8 mouse cellular contexts compared by ENCODE assay signal in the genomic region with DNA sequence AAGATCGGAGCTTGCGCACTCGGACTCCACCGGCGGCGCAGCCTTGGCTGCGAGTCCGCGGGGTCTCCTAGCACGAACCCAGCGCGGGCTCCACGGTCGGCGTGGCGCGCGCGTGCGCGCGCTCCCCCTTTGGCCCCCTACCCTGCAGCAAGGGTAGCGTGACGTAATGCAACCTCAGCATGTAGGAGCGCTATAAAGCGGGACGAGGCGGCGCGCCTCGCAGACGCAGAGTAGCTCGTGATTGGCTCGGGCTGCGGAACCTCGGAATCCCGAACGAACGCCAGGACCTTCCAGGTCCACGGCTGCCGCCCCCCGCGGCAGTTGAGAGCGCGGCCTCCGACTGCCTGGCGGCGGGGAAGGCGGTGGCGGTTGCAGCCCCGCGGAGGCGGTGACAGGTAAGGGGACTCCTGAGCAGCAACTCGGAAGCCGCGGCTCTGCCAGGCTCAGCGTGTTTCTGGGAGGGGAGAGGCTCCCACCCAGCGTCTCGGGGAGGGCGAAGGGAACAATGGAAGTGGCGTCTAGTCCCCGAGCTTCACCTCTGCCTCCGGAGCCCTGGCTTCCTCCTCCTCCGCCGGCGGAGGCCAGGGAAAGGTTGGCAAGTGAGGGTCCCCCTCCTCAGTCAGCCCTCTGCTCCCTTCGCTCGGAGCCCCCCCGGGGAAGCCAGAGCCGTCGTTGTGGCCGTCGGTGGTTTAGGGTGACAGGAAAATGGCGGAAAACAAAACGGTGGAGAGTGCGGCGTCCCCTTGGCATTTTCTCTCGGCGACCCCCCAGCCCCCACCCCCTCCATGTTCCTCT. TPM values are rescaled to one million over a fixed set of nuclear protein-coding genes. Genes with fewer than 3 reads are reported as not detected.
DNase-seq lines count a peak whose midpoint lies in the region; ATAC-seq and TF ChIP-seq lines count a peak whose summit lies in the region.

A gene (plus strand): TSS at position 16 of the 795 bp plus-strand sequence.

- no peaks in the 10 kb centered on the region for H3K4me1 ChIP-seq in ES-E14 (ENCODE audit: control insufficient read depth in 2 of 2, insufficient read depth in 2 of 2, low read length in 2 of 2, poor library complexity in 1 of 2)
- H3K4me1 ChIP-seq in forebrain, embryonic 16.5 days (replicated peaks; ENCODE audit: control insufficient read depth, insufficient read depth, low read length), result no peaks in the 10 kb centered on the region
- no peaks in the 10 kb centered on the region for H3K4me1 ChIP-seq in hindbrain, embryonic 12.5 days
- no peaks in the 10 kb centered on the region for H3K4me1 ChIP-seq in lung, postnatal 0 days (ENCODE audit: insufficient read depth, low read depth, low read length)

- no peaks in the 10 kb centered on the region for H3K36me3 ChIP-seq in ES-E14 (ENCODE audit: control insufficient read depth, insufficient read depth, low read length, poor library complexity, severe bottlenecking)
- no peaks in the 10 kb centered on the region for H3K36me3 ChIP-seq in forebrain, embryonic 16.5 days (ENCODE audit: control insufficient read depth, insufficient read depth)
- H3K36me3 ChIP-seq in hindbrain, embryonic 12.5 days, result no peaks in the 10 kb centered on the region
- no peaks in the 10 kb centered on the region for H3K36me3 ChIP-seq in lung, postnatal 0 days (ENCODE audit: insufficient read depth, low read length)

- H3K9ac ChIP-seq in ES-E14 (ENCODE audit: insufficient read depth, low read depth, low read length, poor library complexity, severe bottlenecking), result peak within 1 kb of the TSS; percentile 51; the same call in 1 of the 2 replicates
- H3K9ac ChIP-seq in forebrain, embryonic 16.5 days (replicated peaks; ENCODE audit: low read depth, low read length), result peak within 1 kb of the TSS; percentile 80
- H3K9ac ChIP-seq in hindbrain, embryonic 12.5 days, result peak within 1 kb of the TSS; percentile 78
- H3K9ac ChIP-seq in lung, postnatal 0 days (replicated peaks; ENCODE audit: low read depth), result peak within 1 kb of the TSS; percentile 44

- peak within 1 kb of the TSS; percentile 60 to 70 for H3K4me3 ChIP-seq in ES-E14 (ENCODE audit: insufficient read depth in 1 of 2, low read depth in 1 of 2, low read length in 2 of 2, poor library complexity in 1 of 2, severe bottlenecking in 1 of 2)
- H3K4me3 ChIP-seq in forebrain, embryonic 16.5 days (replicated peaks; ENCODE audit: low read length), result peak within 1 kb of the TSS; percentile 68
- peak within 1 kb of the TSS; percentile 67 for H3K4me3 ChIP-seq in hindbrain, embryonic 12.5 days
- H3K4me3 ChIP-seq in lung, postnatal 0 days (ENCODE audit: low read depth, low read length), result peak within 1 kb of the TSS; percentile 57

- H3K4me2 ChIP-seq in forebrain, embryonic 16.5 days (ENCODE audit: low read length), result peak within 1 kb of the TSS; percentile 49
- H3K4me2 ChIP-seq in hindbrain, embryonic 12.5 days (replicated peaks), result peak within 1 kb of the TSS; percentile 45
- peak within 1 kb of the TSS; percentile 59 for H3K4me2 ChIP-seq in lung, postnatal 0 days (replicated peaks; ENCODE audit: low read depth, low read length)

- H3K27ac ChIP-seq in ES-E14 (ENCODE audit: insufficient read depth, low read depth, low read length, poor library complexity, severe bottlenecking), result no peak within 1 kb of the TSS
- peak within 1 kb of the TSS; percentile 83 for H3K27ac ChIP-seq in forebrain, embryonic 16.5 days (ENCODE audit: low read length)
- peak within 1 kb of the TSS; percentile 89 for H3K27ac ChIP-seq in hindbrain, embryonic 12.5 days
- peak within 1 kb of the TSS; percentile 71 for H3K27ac ChIP-seq in lung, postnatal 0 days (ENCODE audit: low read length)

- no peak for TF ChIP-seq EP300 in lung, postnatal 0 days (IDR thresholded peaks at IDR 0.05)

- H3K9me3 ChIP-seq in ES-E14 (ENCODE audit: control insufficient read depth, insufficient read depth, low read depth, low read length), result no peaks in the 10 kb centered on the region
- H3K9me3 ChIP-seq in forebrain, embryonic 16.5 days (ENCODE audit: control insufficient read depth, low read length), result no peaks in the 10 kb centered on the region
- H3K9me3 ChIP-seq in hindbrain, embryonic 12.5 days (replicated peaks), result no peaks in the 10 kb centered on the region
- H3K9me3 ChIP-seq in lung, postnatal 0 days (ENCODE audit: low read length), result no peaks in the 10 kb centered on the region

- in situ Hi-C loops in ES-E14 (cut with MboI; ENCODE audit: low sequenced_read_pairs in 2 of 2, unreplicated experiment in 2 of 2), result no loop called here

- no peaks in the 10 kb centered on the region for H3K27me3 ChIP-seq in forebrain, embryonic 16.5 days (replicated peaks; ENCODE audit: control insufficient read depth, insufficient read depth, low read length)
- no peaks in the 10 kb centered on the region for H3K27me3 ChIP-seq in hindbrain, embryonic 12.5 days
- H3K27me3 ChIP-seq in lung, postnatal 0 days (replicated peaks; ENCODE audit: insufficient read depth, low read length), result no peaks in the 10 kb centered on the region

- TF ChIP-seq CTCF in lung, postnatal 0 days (IDR thresholded peaks at IDR 0.05), result peak; percentile 16; the same call in 1 of the 2 replicates

- 21% methylated on average over 66 of the region's 79 CpGs for WGBS in forebrain, embryonic 16.5 days
- WGBS in hindbrain, embryonic 12.5 days, result 18% methylated on average over 67 of the region's 79 CpGs
- WGBS in lung, postnatal 0 days, result 17% methylated on average over 40 of the region's 79 CpGs

- peak; percentile 28 for DNase-seq in ES-E14 (ENCODE audit: low read depth, low spot score)
- peak; percentile 67 for DNase-seq in cerebellum, adult 11-12 months
- peak; percentile 55 to 61 for DNase-seq in layer of hippocampus, postnatal 25 days (ENCODE audit: extremely low spot score in 1 of 2, low spot score in 1 of 2)
- DNase-seq in lung, postnatal 0 days (ENCODE audit: low spot score), result peak; percentile 86
- DNase-seq in retina, postnatal 7 days (ENCODE audit: low read depth, low spot score), result peak; percentile 75
- DNase-seq in spleen, adult 12 weeks (ENCODE audit: low spot score), result no peak

- peak; percentile 98 for ATAC-seq in forebrain, embryonic 16.5 days
- ATAC-seq in hindbrain, embryonic 12.5 days (ENCODE audit: low FRiP score), result peak; percentile 98
- peak; percentile 97 for ATAC-seq in lung, postnatal 0 days

TF ChIP-seq in ES-E14, 5 proteins besides CTCF, POLR2A, EP300 and RAD21:
- no peak for TF ChIP-seq HCFC1 (IDR thresholded peaks at IDR 0.05; ENCODE audit: borderline replicate concordance, insufficient read depth, low read length)
- no peak for TF ChIP-seq MAFK (IDR thresholded peaks at IDR 0.05; ENCODE audit: insufficient read depth, low read depth, low read length)
- TF ChIP-seq ZC3H11A (IDR thresholded peaks at IDR 0.05; ENCODE audit: borderline replicate concordance, low read depth, low read length), result no peak
- TF ChIP-seq CHD2 (IDR thresholded peaks at IDR 0.05; ENCODE audit: low read depth, low read length), result no peak
- no peak for TF ChIP-seq ZNF384 (IDR thresholded peaks at IDR 0.05; ENCODE audit: low read depth, low read length)

RNA-seq across cellular contexts. Expression of the gene that starts here (rescaled TPM):
- 0.37 and 0.94 TPM in 2 replicates for total RNA-seq in ES-E14 (2012; rRNA removed)
- 37.1 and 42.6 TPM in 2 replicates for polyA plus RNA-seq in forebrain, embryonic 16.5 days (2015; fragmentation: Nextera tagmentation; extraction: Ambion mirVana)
- 30.4 and 34.0 TPM in 2 replicates for polyA plus RNA-seq in hindbrain, embryonic 12.5 days (2016; fragmentation: Nextera tagmentation; extraction: Ambion mirVana)
- total RNA-seq in layer of hippocampus, postnatal 25 days (2021), result 10 to 100 TPM; 10.4 to 11.3 TPM
- polyA plus RNA-seq in lung, postnatal 0 days (2015; fragmentation: Nextera tagmentation; extraction: Ambion mirVana), result 7.4 and 7.7 TPM in 2 replicates

Comparison
In these comparisons a context has a peak if more than half of its experiments do, and no peak if none do; other contexts are left out.
1. Peak in DNase-seq, H3K4me3 ChIP-seq and H3K9ac ChIP-seq in ES-E14; RNA of the gene not detected or under 1 TPM.